9 mouse cellular contexts compared by ENCODE assay signal in genomic region chr2:165032533-165032932, GRCm38 (mm10). TPM values are rescaled to one million over a fixed set of nuclear protein-coding genes. Genes with fewer than 3 reads are reported as not detected.
DNase-seq lines count a peak whose midpoint lies in the region; ATAC-seq and TF ChIP-seq lines count a peak whose summit lies in the region.
"Had no signal": no experiment of that assay in that cellular context is flagged by ENCODE, and none has a peak within 500 bp of the region (broad histone marks: within the 10 kb centered on the region; RNA-seq: fewer than 3 reads in every experiment).

No protein-coding gene starts in this region.

- peak; percentile 39 for DNase-seq in cerebellum, adult 9-10 months
- no peak for DNase-seq in cerebellum, postnatal 4 days (ENCODE audit: low spot score in 2 of 2)
- peak; percentile 57 for DNase-seq in NIH3T3 (ENCODE audit: low read depth)
- DNase-seq in lung, postnatal 0 days (ENCODE audit: low spot score), result peak; percentile 30
- DNase-seq in retina, embryonic 14.5 days (ENCODE audit: low spot score), result no peak
- no peak for DNase-seq in layer of hippocampus, adult 11-12 months (ENCODE audit: low spot score)

- H3K27me3 ChIP-seq in hindbrain, embryonic 16.5 days (replicated peaks; ENCODE audit: control insufficient read depth, insufficient read depth, low read length), result no peaks in the 10 kb centered on the region
- no peaks in the 10 kb centered on the region for H3K27me3 ChIP-seq in lung, postnatal 0 days (replicated peaks; ENCODE audit: insufficient read depth, low read length)
- no peaks in the 10 kb centered on the region for H3K27me3 ChIP-seq in heart, embryonic 12.5 days (replicated peaks)

- WGBS in hindbrain, embryonic 16.5 days, result 39% methylated on average over 3 of the region's 3 CpGs
- 28% methylated on average over 3 of the region's 3 CpGs for WGBS in lung, postnatal 0 days
- 64% methylated on average over 3 of the region's 3 CpGs for WGBS in heart, embryonic 12.5 days

- TF ChIP-seq CTCF in lung, postnatal 0 days (IDR thresholded peaks at IDR 0.05), result peak; percentile 59

- peaks cover 30% of the 10 kb centered on the region for H3K4me1 ChIP-seq in hindbrain, embryonic 16.5 days (ENCODE audit: control insufficient read depth, insufficient read depth, low read depth, low read length)
- H3K4me1 ChIP-seq in lung, postnatal 0 days (ENCODE audit: insufficient read depth, low read depth, low read length), result peaks cover 8% of the 10 kb centered on the region; the same call in 1 of the 2 replicates
- peaks cover 27% of the 10 kb centered on the region for H3K4me1 ChIP-seq in heart, embryonic 12.5 days (replicated peaks)

- no peak overlapping the region for H3K27ac ChIP-seq in hindbrain, embryonic 16.5 days (ENCODE audit: low read depth, low read length)
- H3K27ac ChIP-seq in lung, postnatal 0 days (ENCODE audit: low read length), result no peak overlapping the region
- H3K27ac ChIP-seq in heart, embryonic 12.5 days (ENCODE audit: poor library complexity, severe bottlenecking), result no peak overlapping the region

- H3K9me3 ChIP-seq in hindbrain, embryonic 16.5 days (ENCODE audit: control insufficient read depth, low read length), result no peaks in the 10 kb centered on the region
- H3K9me3 ChIP-seq in lung, postnatal 0 days (ENCODE audit: low read length), result no peaks in the 10 kb centered on the region
- no peaks in the 10 kb centered on the region for H3K9me3 ChIP-seq in heart, embryonic 12.5 days (replicated peaks)

- ATAC-seq in hindbrain, embryonic 16.5 days, result no peak
- ATAC-seq in lung, postnatal 0 days, result no peak
- ATAC-seq in heart, embryonic 12.5 days (ENCODE audit: insufficient number of reproducible peaks, low FRiP score), result no peak

- H3K9ac ChIP-seq in hindbrain, embryonic 16.5 days (ENCODE audit: low read depth, low read length), result no peak overlapping the region
- H3K9ac ChIP-seq in lung, postnatal 0 days (replicated peaks; ENCODE audit: low read depth), result no peak overlapping the region
- H3K9ac ChIP-seq in heart, embryonic 12.5 days, result no peak overlapping the region

- no peak overlapping the region for H3K4me3 ChIP-seq in hindbrain, embryonic 16.5 days (ENCODE audit: low read length)
- H3K4me3 ChIP-seq in lung, postnatal 0 days (ENCODE audit: low read depth, low read length), result no peak overlapping the region
- H3K4me3 ChIP-seq in heart, embryonic 12.5 days, result no peak overlapping the region

- H3K4me2 ChIP-seq in hindbrain, embryonic 16.5 days (ENCODE audit: low read length), result peak overlapping the region; percentile 92
- no peak overlapping the region for H3K4me2 ChIP-seq in lung, postnatal 0 days (replicated peaks; ENCODE audit: low read depth, low read length)
- H3K4me2 ChIP-seq in heart, embryonic 12.5 days, result no peak overlapping the region

- H3K36me3 ChIP-seq in hindbrain, embryonic 16.5 days (ENCODE audit: control insufficient read depth, insufficient read depth, low read length), result no peaks in the 10 kb centered on the region
- no peaks in the 10 kb centered on the region for H3K36me3 ChIP-seq in lung, postnatal 0 days (ENCODE audit: insufficient read depth, low read length)
- H3K36me3 ChIP-seq in heart, embryonic 12.5 days, result no peaks in the 10 kb centered on the region

- no peak for TF ChIP-seq EP300 in lung, postnatal 0 days (IDR thresholded peaks at IDR 0.05)

RNA-seq across cellular contexts. Expression of gene Ncoa5, which starts 2.1 kb away (rescaled TPM):
- 83.8 and 90.0 TPM in 2 replicates for polyA plus RNA-seq in hindbrain, embryonic 16.5 days (2015; fragmentation: Nextera tagmentation; extraction: Ambion mirVana)
- polyA plus RNA-seq in lung, postnatal 0 days (2015; fragmentation: Nextera tagmentation; extraction: Ambion mirVana), result 21.6 and 28.7 TPM in 2 replicates
- polyA plus RNA-seq in heart, embryonic 12.5 days (2016; fragmentation: Nextera tagmentation; extraction: Ambion mirVana), result 50.6 and 55.8 TPM in 2 replicates

RNA-seq across cellular contexts. Expression of gene Cd40, which starts 22.9 kb away (rescaled TPM):
- 6.1 and 7.9 TPM in 2 replicates for polyA plus RNA-seq in hindbrain, embryonic 16.5 days (2015; fragmentation: Nextera tagmentation; extraction: Ambion mirVana)
- polyA plus RNA-seq in lung, postnatal 0 days (2015; fragmentation: Nextera tagmentation; extraction: Ambion mirVana), result 57.9 and 77.5 TPM in 2 replicates
- 7.2 and 7.7 TPM in 2 replicates for polyA plus RNA-seq in heart, embryonic 12.5 days (2016; fragmentation: Nextera tagmentation; extraction: Ambion mirVana)

RNA-seq across cellular contexts. Expression of gene 1700025C18Rik, which starts 58.0 kb away (rescaled TPM):
- not detected in 2 replicates for polyA plus RNA-seq in hindbrain, embryonic 16.5 days (2015; fragmentation: Nextera tagmentation; extraction: Ambion mirVana)
- polyA plus RNA-seq in lung, postnatal 0 days (2015; fragmentation: Nextera tagmentation; extraction: Ambion mirVana), result not detected in 2 replicates
- not detected in 2 replicates for polyA plus RNA-seq in heart, embryonic 12.5 days (2016; fragmentation: Nextera tagmentation; extraction: Ambion mirVana)
- polyA plus RNA-seq: heart, embryonic 16.5 days had no signal

Comparison
In these comparisons a context has a peak if more than half of its experiments do, and no peak if none do; other contexts are left out.
1. DNase-seq: peak in cerebellum, adult 9-10 months (single experiment), NIH3T3 (single experiment) and lung, postnatal 0 days (single experiment); none in cerebellum, postnatal 4 days (0 of 2), retina, embryonic 14.5 days (single experiment) and layer of hippocampus, adult 11-12 months (single experiment).